Mouse (Mus musculus): ENCODE data around the gene Mcrip2. TPM values are rescaled to one million over a fixed set of nuclear protein-coding genes. Genes with fewer than 3 reads are reported as not detected.

Gene Mcrip2
- polyA plus RNA-seq, 1 experiment from 2014 or later, result 15.7 TPM

- peak; percentile 94 for ATAC-seq (ENCODE audit: insufficient number of reproducible peaks, low FRiP score, low TSS enrichment, low read depth)
- no peaks in the 10 kb centered on the region for H3K9me3 ChIP-seq (replicated peaks)
- H3K4me1 ChIP-seq, result peaks cover 84% of the 10 kb centered on the region
- peak overlapping the region; percentile 86 for H3K4me3 ChIP-seq (replicated peaks)
- no peaks in the 10 kb centered on the region for H3K27me3 ChIP-seq
- WGBS, result under 1% methylated on average over 77 of the region's 77 CpGs
- H3K36me3 ChIP-seq, result peaks cover 30% of the 10 kb centered on the region
- peak overlapping the region; percentile 97 for H3K27ac ChIP-seq (replicated peaks)
- H3K9ac ChIP-seq, result peak overlapping the region; percentile 87
- H3K4me2 ChIP-seq (replicated peaks), result peak overlapping the region; percentile 93
Measured at GRCm38 (mm10) chr17:25832436-25833290, 35.9 kb downstream of the Mcrip2 start.

GRCm38 (mm10) chr17:25831451-25832281 lies 36.9 kb downstream of the Mcrip2 start:
- H3K4me1 ChIP-seq, result peaks cover 78% of the 10 kb centered on the region
- WGBS, result 53% methylated on average over 21 of the region's 21 CpGs
- H3K4me2 ChIP-seq (replicated peaks), result peak overlapping the region; percentile 93
- H3K36me3 ChIP-seq, result peaks cover 39% of the 10 kb centered on the region
- peak overlapping the region; percentile 97 for H3K27ac ChIP-seq (replicated peaks)
- H3K4me3 ChIP-seq (replicated peaks), result peak overlapping the region; percentile 86
- no peak for ATAC-seq (ENCODE audit: insufficient number of reproducible peaks, low FRiP score, low TSS enrichment, low read depth)
- H3K27me3 ChIP-seq, result no peaks in the 10 kb centered on the region
- peak overlapping the region; percentile 87 for H3K9ac ChIP-seq
- H3K9me3 ChIP-seq (replicated peaks), result no peaks in the 10 kb centered on the region

GRCm38 (mm10) chr17:25830806-25831431 lies 37.6 kb downstream of the Mcrip2 start:
- peak overlapping the region; percentile 86 for H3K4me3 ChIP-seq (replicated peaks)
- H3K27ac ChIP-seq (replicated peaks), result no peak overlapping the region
- H3K9me3 ChIP-seq (replicated peaks), result no peaks in the 10 kb centered on the region
- ATAC-seq (ENCODE audit: insufficient number of reproducible peaks, low FRiP score, low TSS enrichment, low read depth), result no peak
- H3K9ac ChIP-seq, result no peak overlapping the region
- no peaks in the 10 kb centered on the region for H3K27me3 ChIP-seq
- H3K36me3 ChIP-seq, result peaks cover 46% of the 10 kb centered on the region
- H3K4me2 ChIP-seq (replicated peaks), result peak overlapping the region; percentile 93
- peaks cover 71% of the 10 kb centered on the region for H3K4me1 ChIP-seq
- WGBS, result 81% methylated on average over 14 of the region's 14 CpGs

GRCm38 (mm10) chr17:25830200-25830753 lies 38.3 kb downstream of the Mcrip2 start:
- Histone ChIP-seq H3K36me3 (peaks cover 47% of the 10 kb centered on the region), H3K4me2 (replicated peaks) (peak overlapping the region; percentile 73), H3K4me1 (peaks cover 71% of the 10 kb centered on the region), H3K9ac (no peak overlapping the region), H3K27me3 (no peaks in the 10 kb centered on the region), H3K9me3 (replicated peaks) (no peaks in the 10 kb centered on the region), H3K27ac (replicated peaks) (no peak overlapping the region), H3K4me3 (replicated peaks) (peak overlapping the region; percentile 54)
- ATAC-seq (ENCODE audit: insufficient number of reproducible peaks, low FRiP score, low TSS enrichment, low read depth), result no peak
- WGBS, result 86% methylated on average over 4 of the region's 4 CpGs

GRCm38 (mm10) chr17:25829558-25830017 lies 39.0 kb downstream of the Mcrip2 start:
- Histone ChIP-seq H3K4me2 (replicated peaks) (peak overlapping the region; percentile 73), H3K27ac (replicated peaks) (peak overlapping the region; percentile 94), H3K36me3 (peaks cover 45% of the 10 kb centered on the region), H3K27me3 (no peaks in the 10 kb centered on the region), H3K9ac (peak overlapping the region; percentile 54), H3K4me3 (replicated peaks) (peak overlapping the region; percentile 54), H3K9me3 (replicated peaks) (no peaks in the 10 kb centered on the region), H3K4me1 (peaks cover 71% of the 10 kb centered on the region)
- 36% methylated on average over 8 of the region's 8 CpGs for WGBS
- ATAC-seq (ENCODE audit: insufficient number of reproducible peaks, low FRiP score, low TSS enrichment, low read depth), result no peak

GRCm38 (mm10) chr17:25828712-25829557 lies 39.6 kb downstream of the Mcrip2 start, which contains the start of gene Jmjd8:
Jmjd8 (plus strand) TSS chr17:25828867.
- peaks cover 45% of the 10 kb centered on the region for H3K36me3 ChIP-seq
- no peaks in the 10 kb centered on the region for H3K27me3 ChIP-seq
- H3K9me3 ChIP-seq (replicated peaks), result no peaks in the 10 kb centered on the region
- peak within 1 kb of the TSS; percentile 54 for H3K4me3 ChIP-seq (replicated peaks)
- peak within 1 kb of the TSS; percentile 94 for H3K27ac ChIP-seq (replicated peaks)
- WGBS, result under 1% methylated on average over 32 of the region's 32 CpGs
- peak within 1 kb of the TSS; percentile 73 for H3K4me2 ChIP-seq (replicated peaks)
- H3K4me1 ChIP-seq, result peaks cover 71% of the 10 kb centered on the region
- no peak for ATAC-seq (ENCODE audit: insufficient number of reproducible peaks, low FRiP score, low TSS enrichment, low read depth)
- H3K9ac ChIP-seq, result peak within 1 kb of the TSS; percentile 54

GRCm38 (mm10) chr17:25828223-25828594 lies 40.4 kb downstream of the Mcrip2 start:
- Histone ChIP-seq H3K4me3 (replicated peaks) (peak overlapping the region; percentile 54), H3K27ac (replicated peaks) (peak overlapping the region; percentile 94), H3K9me3 (replicated peaks) (no peaks in the 10 kb centered on the region), H3K9ac (peak overlapping the region; percentile 54; the same call in 1 of the 2 replicates), H3K36me3 (peaks cover 45% of the 10 kb centered on the region), H3K4me2 (replicated peaks) (peak overlapping the region; percentile 73), H3K4me1 (peaks cover 70% of the 10 kb centered on the region), H3K27me3 (no peaks in the 10 kb centered on the region)
- ATAC-seq (ENCODE audit: insufficient number of reproducible peaks, low FRiP score, low TSS enrichment, low read depth), result no peak
- 79% methylated on average over 8 of the region's 8 CpGs for WGBS

GRCm38 (mm10) chr17:25827546-25828222 lies 40.9 kb downstream of the Mcrip2 start:
- WGBS, result 88% methylated on average over 22 of the region's 22 CpGs
- peaks cover 45% of the 10 kb centered on the region for H3K36me3 ChIP-seq
- peak overlapping the region; percentile 54; the same call in 1 of the 2 replicates for H3K4me3 ChIP-seq (replicated peaks)
- no peak overlapping the region for H3K27ac ChIP-seq (replicated peaks)
- H3K4me2 ChIP-seq (replicated peaks), result peak overlapping the region; percentile 73; the same call in 1 of the 2 replicates
- no peaks in the 10 kb centered on the region for H3K27me3 ChIP-seq
- H3K9ac ChIP-seq, result no peak overlapping the region
- H3K9me3 ChIP-seq (replicated peaks), result no peaks in the 10 kb centered on the region
- ATAC-seq (ENCODE audit: insufficient number of reproducible peaks, low FRiP score, low TSS enrichment, low read depth), result no peak
- peaks cover 72% of the 10 kb centered on the region for H3K4me1 ChIP-seq

GRCm38 (mm10) chr17:25827011-25827410 lies 41.6 kb downstream of the Mcrip2 start:
- WGBS, result 97% methylated on average over 13 of the region's 13 CpGs
- Histone ChIP-seq H3K9me3 (replicated peaks) (no peaks in the 10 kb centered on the region), H3K4me1 (peaks cover 70% of the 10 kb centered on the region), H3K36me3 (peaks cover 45% of the 10 kb centered on the region), H3K27me3 (0 out of 2 replicates have a peak, but pooled peaks cover under 1% of the 10 kb centered on the region), H3K27ac (replicated peaks) (no peak overlapping the region), H3K4me2 (replicated peaks) (no peak overlapping the region; the same call in 1 of the 2 replicates), H3K4me3 (replicated peaks) (no peak overlapping the region), H3K9ac (no peak overlapping the region)
- ATAC-seq (ENCODE audit: insufficient number of reproducible peaks, low FRiP score, low TSS enrichment, low read depth), result no peak

All from embryonic facial prominence, embryonic 15.5 days (tissue).